Mouse (Mus musculus) lung, adult 2 months (tissue): ENCODE data around the gene Tmsb15l.

Source experiments
- CTCF ChIP-seq: fragments of 200-500 bp; IDR thresholded peaks from 2 replicates; pipeline ENCODE4 v1.5.1; 2011; ENCODE audit warnings: mild to moderate bottlenecking, low read length, control low read depth; ENCODE audit not compliant: insufficient read depth
- POLR2A ChIP-seq: fragments of 200-500 bp; IDR thresholded peaks from 2 replicates; pipeline ENCODE4 v1.6.1; 2011; ENCODE audit warnings: low read depth, mild to moderate bottlenecking, control low read depth, low read length, borderline replicate concordance; ENCODE audit errors: extremely low read depth

DNA sequence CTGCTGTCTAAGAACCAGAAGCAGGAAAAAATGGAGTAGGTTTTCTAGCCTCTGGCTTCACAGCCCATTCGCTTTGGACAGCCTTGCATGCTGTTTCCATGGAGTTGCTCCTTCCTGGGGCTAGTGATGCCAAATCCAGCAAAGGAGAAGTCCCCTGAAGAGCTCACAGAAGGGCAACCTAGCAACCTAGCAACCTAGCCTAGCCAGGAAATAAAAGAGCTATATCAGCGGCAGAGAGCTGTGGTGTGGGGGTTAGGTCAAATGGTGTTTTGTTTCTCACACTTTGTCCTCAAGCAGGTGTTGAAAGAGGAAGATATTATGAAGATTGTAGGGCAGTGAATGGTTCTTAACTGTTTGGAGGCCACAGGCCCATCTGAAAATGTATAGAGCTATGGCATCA, 14.6 kb upstream of the Tmsb15l start:
- no peak for TF ChIP-seq CTCF
- no peak for TF ChIP-seq POLR2A
